Mouse (Mus musculus) liver, postnatal 0 days (tissue): ENCODE measurements around the gene Git2.

Source experiments
- CTCF ChIP-seq: sonication (generic); IDR thresholded peaks from 2 replicates; pipeline ENCODE4 v1.5.1; 2016; ENCODE audit warnings: antibody characterized with exemption, low read depth
- EP300 ChIP-seq: IDR thresholded peaks from 2 replicates; pipeline ENCODE4 v1.6.1; 2016; ENCODE audit warnings: antibody characterized with exemption, low read depth, mild to moderate bottlenecking

DNA sequence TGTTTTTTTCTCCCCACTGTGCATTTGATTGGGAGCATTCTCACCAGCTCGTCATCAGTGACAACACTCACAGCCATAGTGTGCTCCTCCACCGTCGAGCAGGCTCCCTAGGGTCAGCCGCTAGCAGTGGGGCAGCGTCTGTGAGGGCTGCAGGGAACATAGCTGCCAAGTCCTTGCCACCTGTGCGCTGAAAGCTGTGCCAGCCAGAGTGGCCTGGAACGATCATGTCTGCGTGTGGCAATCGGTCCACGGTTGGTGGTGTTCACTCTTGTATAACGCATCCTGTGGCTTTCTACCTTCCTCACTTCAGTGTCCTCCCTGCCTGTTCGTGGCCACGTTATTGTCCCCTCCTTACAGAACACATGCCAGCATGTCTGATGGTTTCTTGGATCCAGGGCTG is 56.8 kb downstream of the Git2 start:
- TF ChIP-seq EP300 (no peak), CTCF (no peak)
